Mouse (Mus musculus) kidney, adult 2 months (tissue): Measurements from ENCODE around the gene Sgsh.

ENCODE experiments used
- CTCF ChIP-seq: fragments of 200-500 bp; conservative IDR thresholded peaks from 2 replicates; pipeline ENCODE4 v1.5.1; 2011; ENCODE audit warnings: low read depth, mild to moderate bottlenecking, control low read depth, low read length, moderate library complexity, mixed read lengths; ENCODE audit not compliant: insufficient read depth, insufficient read length
- POLR2A ChIP-seq: fragments of 200-500 bp; IDR thresholded peaks from one replicate; pipeline ENCODE4 v1.6.1; 2011; ENCODE audit warnings: low read depth, low read length, control low read depth

GRCm38 (mm10) chr11:119382338-119382850 lies 27.1 kb upstream of the Sgsh start:
- TF ChIP-seq POLR2A = no peak
- TF ChIP-seq CTCF = no peak
